Mouse (Mus musculus) megakaryocyte, embryonic 14.5 days (primary cell): ENCODE results near the gene Fgfr2.

ENCODE experiments used
- FLI1 ChIP-seq: IDR thresholded peaks from 2 replicates; pipeline ENCODE4 v1.6.1; 2012; ENCODE audit warnings: low read length, inconsistent platforms, mixed read lengths
- GATA1 ChIP-seq: IDR thresholded peaks from 3 replicates; pipeline ENCODE4 v1.6.1; 2012; ENCODE audit warnings: mixed read lengths, low read length, inconsistent platforms, borderline replicate concordance

DNA sequence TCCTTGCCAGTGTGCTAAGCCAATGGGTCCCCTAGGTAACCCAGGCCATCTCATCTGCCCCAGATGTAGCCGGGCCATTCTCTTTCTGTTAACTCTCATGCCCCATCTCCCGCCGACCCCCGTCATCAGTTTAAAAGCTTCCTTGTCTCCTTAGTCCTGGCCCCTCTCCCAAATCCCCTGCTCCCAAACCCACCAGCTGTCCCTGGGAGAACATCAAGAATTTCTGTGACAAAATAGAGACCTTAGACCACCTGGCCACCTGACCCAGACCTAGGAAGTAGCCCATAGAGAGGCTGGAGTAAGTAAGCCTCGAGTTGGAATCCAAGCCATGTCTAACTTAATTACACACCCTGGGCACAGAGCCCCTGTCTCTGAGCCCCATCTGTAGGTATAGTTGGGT lies 232.9 kb downstream of the Fgfr2 start:
- TF ChIP-seq FLI1 (no peak), GATA1 (no peak)
